Mouse (Mus musculus) liver, embryonic 15.5 days (tissue): ENCODE data around the gene Abtb2. TPM values are rescaled to one million over a fixed set of nuclear protein-coding genes. Genes with fewer than 3 reads are reported as not detected.

Experiments
- ATAC-seq: fragments of 200-750 bp; cut with Nextera tagmentation; 2 replicates; pipeline ENCODE4 v1.8.0; 2017; ENCODE audit warnings: moderate number of reproducible peaks, mild to moderate bottlenecking, moderate library complexity; ENCODE audit not compliant: insufficient read depth
- H3K27ac ChIP-seq: fragments of 300-500 bp; sonication (generic); replicated peaks from 2 replicates; pipeline ENCODE4 v1.5.1; 2015; ENCODE audit warnings: mild to moderate bottlenecking, inconsistent platforms
- H3K27me3 ChIP-seq: fragments of 300-500 bp; sonication (generic); 2 replicates; pipeline ENCODE4 v1.6.1; 2015; ENCODE audit warnings: mild to moderate bottlenecking, inconsistent platforms
- H3K36me3 ChIP-seq: fragments of 300-500 bp; sonication (generic); replicated peaks from 2 replicates; pipeline ENCODE4 v1.6.1; 2015; ENCODE audit warnings: moderate library complexity, mild to moderate bottlenecking, inconsistent platforms
- H3K4me1 ChIP-seq: fragments of 300-500 bp; sonication (generic); replicated peaks from 2 replicates; pipeline ENCODE4 v1.6.1; 2015; ENCODE audit warnings: inconsistent platforms
- H3K4me2 ChIP-seq: fragments of 300-500 bp; sonication (generic); 2 replicates; pipeline ENCODE4 v1.6.1; 2015; ENCODE audit warnings: moderate library complexity, mild to moderate bottlenecking, inconsistent platforms
- H3K4me3 ChIP-seq: fragments of 300-500 bp; sonication (generic); replicated peaks from 2 replicates; pipeline ENCODE4 v1.5.1; 2015; ENCODE audit warnings: mild to moderate bottlenecking, inconsistent platforms
- H3K9ac ChIP-seq: fragments of 300-500 bp; sonication (generic); 2 replicates; pipeline ENCODE4 v1.6.1; 2015; ENCODE audit warnings: moderate library complexity, mild to moderate bottlenecking, inconsistent platforms
- H3K9me3 ChIP-seq: fragments of 300-500 bp; sonication (generic); replicated peaks from 2 replicates; pipeline ENCODE4 v1.6.1; 2016; ENCODE audit warnings: inconsistent platforms
- WGBS: fragments of 180-500 bp; shearing (Covaris S2); methylation state at CpG from one replicate; pipeline ENCODE4 v1.1.7; 2015; ENCODE audit warnings: mixed read lengths; ENCODE audit not compliant: insufficient replicate concordance; 5-methylcytosine and 5-hydroxymethylcytosine counted together
- polyA plus RNA-seq: library from polyadenylated mRNA; unstranded; fragments of >200 nt; fragmentation: Nextera tagmentation; extraction: Ambion mirVana; gene quantifications from 2 replicates; pipeline ENCODE4 v1.2.1, GENCODE M21; 2015

Gene Abtb2
- polyA plus RNA-seq, 1 experiment from 2014 or later: 2.9 TPM

DNA sequence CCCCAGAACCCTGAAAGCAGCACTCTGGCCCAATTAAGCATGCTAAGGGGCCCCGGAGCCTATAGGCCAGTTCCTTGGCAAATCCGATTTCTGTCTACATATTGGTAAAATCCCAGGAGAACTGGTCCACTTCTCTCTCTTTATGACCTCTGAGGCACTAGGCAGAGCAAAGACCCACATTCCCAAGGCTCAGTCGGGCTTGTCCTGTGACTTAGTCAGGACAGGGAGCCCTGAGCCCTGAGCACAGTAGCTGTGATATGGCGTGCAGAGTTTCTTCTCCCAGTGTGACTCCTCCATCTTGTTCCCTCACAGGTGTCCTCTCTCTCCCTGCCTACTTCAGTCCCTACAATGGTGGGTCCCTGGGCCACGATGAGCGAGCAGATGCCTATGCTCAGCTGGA lies 112.3 kb downstream of the Abtb2 start:
- Histone ChIP-seq H3K4me2 (no peak overlapping the region), H3K4me3 (no peak overlapping the region), H3K9ac (no peak overlapping the region), H3K9me3 (no peaks in the 10 kb centered on the region), H3K27me3 (peaks cover 3% of the 10 kb centered on the region; the same call in 1 of the 2 replicates), H3K27ac (no peak overlapping the region), H3K36me3 (no peaks in the 10 kb centered on the region), H3K4me1 (0 out of 2 replicates have a peak, but pooled peaks cover 1% of the 10 kb centered on the region)
- ATAC-seq: no peak
- WGBS: 71% methylated on average over 6 of the region's 6 CpGs

- WGBS: 32% methylated on average over 9 of the region's 9 CpGs
- no peak overlapping the region for H3K27ac ChIP-seq
These were observed 114.4 kb downstream of the Abtb2 start for GRCm38 (mm10) chr2:103680364-103681110.

DNA sequence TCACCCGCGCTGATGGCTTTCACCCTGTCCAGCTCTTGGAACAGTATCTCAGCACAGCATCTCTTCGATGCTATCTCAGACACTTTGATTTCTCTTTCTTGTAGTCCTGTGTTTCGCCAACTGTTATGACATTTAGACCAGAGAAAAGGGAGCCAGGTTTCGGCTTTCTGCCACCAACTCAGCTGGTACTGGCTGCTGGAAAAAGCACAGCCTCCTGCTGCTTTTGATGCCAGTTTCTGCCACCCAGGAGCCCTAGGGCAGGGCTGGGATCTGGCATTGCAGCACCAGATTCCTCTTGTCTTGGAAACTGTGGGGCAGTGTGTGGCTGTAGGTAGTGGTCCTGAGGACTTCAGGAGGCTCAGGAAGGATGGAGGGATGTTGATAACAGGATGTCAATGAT lies 115.0 kb downstream of the Abtb2 start:
- Histone ChIP-seq H3K27ac (no peak overlapping the region), H3K36me3 (no peaks in the 10 kb centered on the region), H3K4me1 (peaks cover 7% of the 10 kb centered on the region), H3K9ac (no peak overlapping the region), H3K9me3 (no peaks in the 10 kb centered on the region), H3K4me2 (no peak overlapping the region), H3K4me3 (no peak overlapping the region), H3K27me3 (peaks cover 3% of the 10 kb centered on the region; the same call in 1 of the 2 replicates)
- no peak for ATAC-seq
- 55% methylated on average over 5 of the region's 5 CpGs for WGBS

More at GRCm38 (mm10) chr2:103680364-103681110, 114.4 kb downstream of the Abtb2 start:
- Histone ChIP-seq H3K9ac (no peak overlapping the region), H3K27me3 (peaks cover 3% of the 10 kb centered on the region; the same call in 1 of the 2 replicates), H3K36me3 (no peaks in the 10 kb centered on the region), H3K4me2 (no peak overlapping the region), H3K4me3 (no peak overlapping the region), H3K9me3 (no peaks in the 10 kb centered on the region), H3K4me1 (peaks cover 6% of the 10 kb centered on the region)
- ATAC-seq: no peak

GRCm38 (mm10) chr2:103682261-103682722 lies 116.2 kb downstream of the Abtb2 start:
- WGBS: 28% methylated on average over 9 of the region's 9 CpGs
- no peaks in the 10 kb centered on the region for H3K36me3 ChIP-seq
- H3K4me3 ChIP-seq: no peak overlapping the region
- H3K27me3 ChIP-seq: peaks cover 3% of the 10 kb centered on the region; the same call in 1 of the 2 replicates
- peaks cover 7% of the 10 kb centered on the region for H3K4me1 ChIP-seq
- H3K9ac ChIP-seq: no peak overlapping the region
- ATAC-seq: no peak
- no peaks in the 10 kb centered on the region for H3K9me3 ChIP-seq
- no peak overlapping the region for H3K4me2 ChIP-seq
- H3K27ac ChIP-seq: no peak overlapping the region

GRCm38 (mm10) chr2:103682927-103683442 lies 116.9 kb downstream of the Abtb2 start:
- Histone ChIP-seq H3K27ac (no peak overlapping the region), H3K4me1 (peaks cover 7% of the 10 kb centered on the region), H3K9ac (no peak overlapping the region), H3K36me3 (no peaks in the 10 kb centered on the region), H3K9me3 (no peaks in the 10 kb centered on the region), H3K27me3 (peaks cover 3% of the 10 kb centered on the region; the same call in 1 of the 2 replicates), H3K4me3 (no peak overlapping the region), H3K4me2 (no peak overlapping the region)
- no peak for ATAC-seq
- 58% methylated on average over 9 of the region's 9 CpGs for WGBS

GRCm38 (mm10) chr2:103684431-103684830 lies 118.3 kb downstream of the Abtb2 start:
- WGBS: 56% methylated on average over 2 of the region's 2 CpGs
- ATAC-seq: no peak
- Histone ChIP-seq H3K4me2 (no peak overlapping the region), H3K9ac (no peak overlapping the region), H3K4me1 (peaks cover 7% of the 10 kb centered on the region), H3K27me3 (peaks cover 3% of the 10 kb centered on the region; the same call in 1 of the 2 replicates), H3K4me3 (no peak overlapping the region), H3K36me3 (no peaks in the 10 kb centered on the region), H3K27ac (no peak overlapping the region), H3K9me3 (no peaks in the 10 kb centered on the region)

DNA sequence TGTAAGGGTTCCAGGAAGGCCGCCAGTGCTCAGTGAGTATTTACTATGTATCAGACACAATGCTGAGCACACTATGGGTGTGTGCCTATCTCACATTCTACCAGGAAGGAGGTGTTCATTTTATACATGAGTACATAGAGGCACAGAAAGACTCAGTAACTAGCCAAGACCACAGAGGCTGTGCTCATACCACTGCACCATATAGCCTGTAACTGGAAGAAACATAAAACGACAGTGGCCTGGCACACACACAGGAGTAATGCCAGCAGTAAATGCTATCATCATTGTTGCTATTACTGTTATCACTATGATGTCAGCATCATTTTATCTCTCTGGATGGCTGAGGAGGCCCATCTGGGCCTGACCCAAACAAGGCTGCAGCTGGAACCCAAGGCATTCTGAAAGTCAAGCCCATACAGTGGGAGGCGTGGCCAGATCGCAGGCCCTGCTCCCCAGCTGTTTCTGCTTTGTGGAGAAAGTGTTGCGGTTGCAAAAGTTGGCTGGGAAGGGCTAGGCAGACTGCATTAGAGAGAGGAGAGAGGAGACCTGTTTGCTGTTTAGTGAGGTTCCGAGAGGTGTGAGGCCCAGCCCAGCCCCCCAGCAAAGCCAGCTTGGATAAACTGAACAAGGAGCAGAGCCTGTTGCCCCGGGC lies 118.9 kb downstream of the Abtb2 start:
- Histone ChIP-seq H3K36me3 (no peaks in the 10 kb centered on the region), H3K4me1 (peaks cover 7% of the 10 kb centered on the region), H3K4me3 (no peak overlapping the region), H3K9ac (no peak overlapping the region), H3K27ac (no peak overlapping the region), H3K4me2 (no peak overlapping the region), H3K27me3 (peaks cover 3% of the 10 kb centered on the region; the same call in 1 of the 2 replicates), H3K9me3 (no peaks in the 10 kb centered on the region)
- no peak for ATAC-seq
- WGBS: 52% methylated on average over 7 of the region's 7 CpGs

DNA sequence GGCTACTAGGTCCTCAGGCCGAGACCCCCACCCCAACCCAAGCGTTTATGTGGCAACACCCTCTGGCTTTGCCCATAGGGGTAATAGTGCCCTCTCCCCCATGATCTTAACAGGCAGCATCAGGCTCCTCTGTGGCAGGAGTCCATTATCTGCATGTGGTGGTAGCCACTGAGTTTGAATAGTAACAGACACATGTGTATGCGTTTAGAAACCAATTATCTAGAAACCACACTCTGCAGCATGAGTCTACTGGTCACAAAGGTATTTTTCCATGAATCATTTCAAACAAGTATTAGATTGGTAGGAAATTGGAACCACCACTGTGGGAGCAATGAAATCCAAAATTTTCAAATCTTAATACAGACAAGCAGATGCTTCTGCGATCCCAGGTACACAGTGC lies 119.5 kb downstream of the Abtb2 start:
- 50% methylated on average over 4 of the region's 4 CpGs for WGBS
- Histone ChIP-seq H3K9me3 (no peaks in the 10 kb centered on the region), H3K27me3 (peaks cover 3% of the 10 kb centered on the region; the same call in 1 of the 2 replicates), H3K4me2 (no peak overlapping the region), H3K4me1 (peaks cover 7% of the 10 kb centered on the region), H3K36me3 (no peaks in the 10 kb centered on the region), H3K4me3 (no peak overlapping the region), H3K9ac (no peak overlapping the region), H3K27ac (no peak overlapping the region)
- no peak for ATAC-seq

DNA sequence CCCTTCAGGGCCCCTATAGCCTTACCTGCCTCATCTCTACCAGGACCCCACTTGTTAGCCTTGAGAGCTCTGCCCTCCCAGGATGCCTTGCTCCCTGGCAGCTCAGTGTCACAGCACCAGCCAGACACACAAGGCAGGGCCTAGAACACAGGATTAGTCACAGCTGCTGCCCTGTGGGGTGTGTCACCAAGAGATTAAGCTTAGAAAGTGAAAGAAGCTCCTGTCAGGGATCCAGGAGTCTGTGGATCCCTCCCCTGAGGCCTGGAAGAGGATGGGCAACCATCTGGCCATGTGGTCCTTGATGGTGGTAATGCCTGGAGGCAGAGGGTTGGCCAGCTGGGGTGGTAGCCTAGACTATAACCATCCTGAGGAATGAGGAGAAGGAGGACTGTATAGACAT lies 121.0 kb downstream of the Abtb2 start:
- Histone ChIP-seq H3K27me3 (no peaks in the 10 kb centered on the region), H3K4me1 (peaks cover 10% of the 10 kb centered on the region), H3K27ac (no peak overlapping the region), H3K9me3 (no peaks in the 10 kb centered on the region), H3K36me3 (no peaks in the 10 kb centered on the region), H3K9ac (no peak overlapping the region), H3K4me3 (no peak overlapping the region), H3K4me2 (no peak overlapping the region)
- ATAC-seq: no peak

GRCm38 (mm10) chr2:103687888-103688287 lies 121.8 kb downstream of the Abtb2 start:
- no peaks in the 10 kb centered on the region for H3K27me3 ChIP-seq
- ATAC-seq: no peak
- H3K27ac ChIP-seq: no peak overlapping the region
- no peak overlapping the region for H3K4me2 ChIP-seq
- H3K36me3 ChIP-seq: no peaks in the 10 kb centered on the region
- peaks cover 10% of the 10 kb centered on the region for H3K4me1 ChIP-seq
- H3K9ac ChIP-seq: no peak overlapping the region
- no peaks in the 10 kb centered on the region for H3K9me3 ChIP-seq
- H3K4me3 ChIP-seq: no peak overlapping the region

DNA sequence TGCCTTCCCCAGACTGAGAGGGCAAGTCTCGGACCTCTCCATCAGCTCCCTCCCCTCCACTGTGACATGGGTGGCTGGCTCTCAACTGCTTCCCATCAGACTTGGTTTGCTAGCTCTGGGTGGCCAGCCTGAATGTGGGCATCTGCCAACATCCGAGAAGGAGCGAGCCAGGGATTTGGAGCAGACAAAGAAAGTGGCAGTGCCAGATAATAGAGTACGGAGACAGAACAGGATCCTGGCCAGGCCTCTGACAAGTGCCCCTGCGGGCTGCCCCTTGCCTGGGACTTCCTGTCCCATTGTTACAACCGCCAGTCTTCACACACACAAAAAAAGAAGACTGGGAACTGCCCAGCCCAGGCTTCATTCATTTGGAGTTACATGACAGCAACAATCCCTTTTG lies 124.3 kb downstream of the Abtb2 start:
- Histone ChIP-seq H3K4me1 (peaks cover 4% of the 10 kb centered on the region), H3K9ac (no peak overlapping the region), H3K36me3 (no peaks in the 10 kb centered on the region), H3K4me3 (no peak overlapping the region), H3K9me3 (no peaks in the 10 kb centered on the region), H3K27me3 (no peaks in the 10 kb centered on the region), H3K4me2 (no peak overlapping the region), H3K27ac (no peak overlapping the region)
- WGBS: 38% methylated on average over 6 of the region's 6 CpGs
- ATAC-seq: no peak
